Mouse (Mus musculus) adrenal gland, adult 18-20 months (tissue): ENCODE data around the gene Fam19a1. TPM values are rescaled to one million over a fixed set of nuclear protein-coding genes. Genes with fewer than 3 reads are reported as not detected.

ENCODE experiments used
- DNase-seq, 2 experiments: peaks; one replicate each; pipeline ENCODE4 v3.0.0; 2021 to 2022; ENCODE audit warnings: low spot score in 2 of 2
- total RNA-seq, 2 experiments: library from RNA; stranded (reverse); gene quantifications; 1 replicate in 1 of 2; 2 replicates in 1 of 2; pipeline ENCODE4 v1.2.3; 2021

Gene Fam19a1
- total RNA-seq, 2 experiments from 2014 or later: 1.1 to 2.4 TPM

- DNase-seq: no peak
Observed at GRCm38 (mm10) chr6:96433896-96434295, 320.9 kb downstream of the Fam19a1 start.

- no peak for DNase-seq
Observed at GRCm38 (mm10) chr6:96435545-96435944, 322.6 kb downstream of the Fam19a1 start.

- no peak for DNase-seq
Observed at GRCm38 (mm10) chr6:96437814-96438213, 324.9 kb downstream of the Fam19a1 start.

GRCm38 (mm10) chr6:96439419-96439818 is 326.5 kb downstream of the Fam19a1 start:
- no peak for DNase-seq

GRCm38 (mm10) chr6:96441971-96442370 is 329.0 kb downstream of the Fam19a1 start:
- DNase-seq: no peak

GRCm38 (mm10) chr6:96447466-96447865 is 334.5 kb downstream of the Fam19a1 start:
- DNase-seq: no peak

- DNase-seq: no peak
Observed at GRCm38 (mm10) chr6:96456266-96456665, 343.3 kb downstream of the Fam19a1 start.

GRCm38 (mm10) chr6:96457590-96458259 is 344.8 kb downstream of the Fam19a1 start:
- DNase-seq: no peak

- no peak for DNase-seq
Observed at GRCm38 (mm10) chr6:96459041-96459440, 346.1 kb downstream of the Fam19a1 start.

- DNase-seq: no peak
Observed at GRCm38 (mm10) chr6:96499464-96499863, 386.5 kb downstream of the Fam19a1 start.

GRCm38 (mm10) chr6:96541600-96541999 is 428.6 kb downstream of the Fam19a1 start:
- DNase-seq: no peak

GRCm38 (mm10) chr6:96544832-96545231 is 431.9 kb downstream of the Fam19a1 start:
- DNase-seq: no peak

- no peak for DNase-seq
Observed at GRCm38 (mm10) chr6:96550431-96550830, 437.5 kb downstream of the Fam19a1 start.

- no peak for DNase-seq
Observed at GRCm38 (mm10) chr6:96578649-96579048, 465.7 kb downstream of the Fam19a1 start.

- DNase-seq: no peak
Observed at GRCm38 (mm10) chr6:96580726-96581125, 467.8 kb downstream of the Fam19a1 start.

GRCm38 (mm10) chr6:96581187-96581586 is 468.2 kb downstream of the Fam19a1 start:
- DNase-seq: no peak

GRCm38 (mm10) chr6:96587427-96587826 is 474.5 kb downstream of the Fam19a1 start:
- no peak for DNase-seq

GRCm38 (mm10) chr6:96593031-96593430 is 480.1 kb downstream of the Fam19a1 start:
- no peak for DNase-seq

- DNase-seq: no peak
Observed at GRCm38 (mm10) chr6:96595201-96595600, 482.2 kb downstream of the Fam19a1 start.

- no peak for DNase-seq
Observed at GRCm38 (mm10) chr6:96624196-96624595, 511.2 kb downstream of the Fam19a1 start.

GRCm38 (mm10) chr6:96631518-96631917 is 518.6 kb downstream of the Fam19a1 start:
- no peak for DNase-seq

- DNase-seq: no peak
Observed at GRCm38 (mm10) chr6:96632243-96632642, 519.3 kb downstream of the Fam19a1 start.

- DNase-seq: no peak
Observed at GRCm38 (mm10) chr6:96635663-96636062, 522.7 kb downstream of the Fam19a1 start.
